Mouse (Mus musculus): ENCODE measurements around the gene Smoc1.

The Smoc1 gene

DNA sequence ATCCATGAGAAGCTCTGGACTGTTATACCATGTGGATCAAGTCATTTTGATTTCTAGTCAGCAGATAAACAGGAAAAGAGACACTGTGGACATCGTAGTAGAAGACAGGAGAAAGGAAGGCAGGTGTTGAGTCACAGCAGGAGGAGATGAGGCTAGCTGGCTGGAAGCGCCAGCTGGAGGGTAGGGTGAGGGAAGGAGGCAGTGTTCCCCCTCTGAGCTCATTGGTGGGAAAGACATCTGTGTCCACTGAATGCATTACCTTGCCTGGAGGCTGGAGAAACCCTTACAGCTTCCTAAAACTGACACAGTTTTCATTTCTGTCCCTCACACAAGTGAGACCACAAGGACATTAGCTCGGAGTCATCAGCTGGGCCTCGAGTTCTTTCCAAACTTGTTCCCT lies 192.7 kb downstream of the Smoc1 start:
- in situ Hi-C loops (cut with MseI, MboI): no loop called here

- in situ Hi-C loops (cut with MseI, MboI): no loop called here
Measured at GRCm38 (mm10) chr12:81223276-81223675, 196.7 kb downstream of the Smoc1 start.

GRCm38 (mm10) chr12:81224843-81225242 lies 198.2 kb downstream of the Smoc1 start:
- in situ Hi-C loops (cut with MseI, MboI): no loop called here

GRCm38 (mm10) chr12:81225966-81226577 lies 199.5 kb downstream of the Smoc1 start:
- in situ Hi-C loops (cut with MseI, MboI): no loop called here

- in situ Hi-C loops (cut with MseI, MboI): no loop called here
Measured at GRCm38 (mm10) chr12:81226590-81226989, 200.0 kb downstream of the Smoc1 start.

DNA sequence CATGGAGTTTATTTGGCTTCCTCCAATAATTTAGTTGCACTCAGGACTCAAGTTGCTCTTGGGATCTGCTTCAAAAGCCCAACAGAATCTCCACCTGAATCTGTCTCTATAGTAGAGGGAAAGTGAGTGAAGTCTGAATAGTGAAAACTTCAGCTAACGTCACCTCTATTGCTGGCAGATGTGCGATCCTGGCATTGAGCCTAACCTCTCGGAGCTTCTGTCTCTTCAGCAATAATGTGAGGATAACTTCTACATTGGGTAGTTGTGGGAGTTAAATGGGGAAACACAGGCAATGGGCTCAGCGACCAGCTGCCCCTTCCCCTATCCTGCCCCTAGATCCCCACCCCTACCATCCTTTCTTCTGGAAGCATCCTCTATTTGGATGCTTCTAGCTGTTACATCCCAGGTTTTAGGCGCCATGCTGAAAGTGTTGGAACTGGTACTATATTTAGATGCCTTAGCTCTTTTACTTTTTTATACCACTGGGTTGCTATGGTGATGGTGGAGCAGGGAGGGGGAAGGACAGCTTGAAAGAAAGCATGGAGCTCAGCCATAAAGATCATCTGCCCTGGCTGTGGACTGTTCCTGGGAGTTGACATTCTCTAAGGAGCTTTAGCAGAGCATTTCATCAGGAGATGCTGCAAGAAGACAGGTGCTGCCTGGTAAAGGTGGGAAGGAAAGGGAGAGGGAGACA lies 201.3 kb downstream of the Smoc1 start:
- in situ Hi-C loops (cut with MseI, MboI): no loop called here

DNA sequence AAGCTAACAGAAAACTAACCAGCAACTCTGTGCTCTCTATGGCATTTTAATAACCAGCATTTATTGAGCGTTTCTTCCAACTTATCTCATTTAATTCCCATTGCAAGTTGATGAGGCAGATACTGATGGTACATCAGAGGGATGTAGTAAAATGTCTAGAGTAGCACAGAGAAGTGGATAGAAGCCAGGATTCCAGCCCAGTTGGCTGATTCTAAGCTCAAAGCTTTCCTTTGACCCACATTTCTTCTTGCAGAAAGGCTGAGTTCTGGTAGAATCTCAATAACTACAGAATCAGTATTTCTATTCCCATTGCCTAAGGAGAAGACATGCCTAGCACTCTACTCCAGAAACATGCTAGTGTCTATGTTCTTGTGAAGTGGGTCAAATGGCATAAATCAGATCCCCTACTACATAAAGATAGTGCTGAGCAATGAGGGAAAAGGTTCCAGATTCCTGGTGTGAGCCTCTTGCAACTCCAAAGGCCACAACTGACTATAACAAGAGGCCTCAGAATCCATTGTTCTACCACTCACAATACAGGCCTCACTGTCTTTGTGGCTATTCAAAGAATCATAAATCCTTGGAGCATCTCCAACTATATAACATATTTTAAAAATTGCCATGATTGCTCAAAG lies 207.3 kb downstream of the Smoc1 start:
- in situ Hi-C loops (cut with MseI, MboI): no loop called here

DNA sequence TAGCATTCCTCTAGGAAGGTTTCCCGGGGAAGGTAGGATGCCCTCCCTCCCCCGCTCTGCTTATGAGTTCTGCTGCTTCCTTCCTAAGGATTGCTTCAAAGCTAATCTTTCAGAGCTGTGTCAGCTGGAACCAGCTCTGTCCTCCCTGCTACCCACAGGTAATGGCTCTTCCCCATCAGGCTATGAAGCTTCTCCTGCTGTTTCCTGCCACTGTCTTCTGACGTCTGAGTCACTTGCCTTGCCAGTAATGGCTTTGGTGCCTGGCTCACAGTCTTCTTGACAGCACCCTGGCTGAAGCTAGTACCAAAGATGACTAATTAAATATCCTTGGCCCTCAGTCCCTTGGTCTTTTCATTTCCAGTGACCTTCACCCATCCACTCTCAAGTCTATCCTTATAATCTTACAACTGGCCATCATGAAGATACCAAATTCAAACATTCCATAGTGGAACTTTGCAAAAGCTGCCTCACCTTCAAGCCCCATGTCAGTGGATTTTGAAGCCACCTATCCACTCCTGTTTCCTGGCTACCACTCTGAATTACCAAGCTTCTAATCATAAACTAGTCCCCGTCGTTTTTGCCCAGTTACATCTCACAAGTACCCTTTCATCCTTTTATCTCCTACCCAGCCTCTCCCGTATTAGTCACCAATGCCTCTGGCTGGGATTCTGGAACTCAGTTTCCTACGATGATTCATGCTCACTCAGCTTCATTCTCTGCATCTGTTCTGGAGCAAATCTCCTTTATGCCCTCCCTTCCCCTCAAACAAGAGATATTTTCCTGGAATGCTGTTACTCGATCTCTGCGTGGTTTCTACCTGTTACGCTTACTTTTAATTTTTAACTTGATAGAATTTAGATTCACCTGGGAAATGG lies 209.1 kb downstream of the Smoc1 start:
- in situ Hi-C loops (cut with MseI, MboI): no loop called here

Data from mouse trophoblast stem cell (cell line).